Mouse (Mus musculus) kidney, adult 18-20 months (tissue): Measurements from ENCODE around the gene Klk1b4.
"Not testable (repeated sequence)": the region's sequence is repeated elsewhere in the genome, so short reads cannot be mapped to it uniquely, and the experiment has no call there.

Source experiments
- DNase-seq: peaks from one replicate; pipeline ENCODE4 v3.0.0; 2021

The Klk1b4 gene

DNA sequence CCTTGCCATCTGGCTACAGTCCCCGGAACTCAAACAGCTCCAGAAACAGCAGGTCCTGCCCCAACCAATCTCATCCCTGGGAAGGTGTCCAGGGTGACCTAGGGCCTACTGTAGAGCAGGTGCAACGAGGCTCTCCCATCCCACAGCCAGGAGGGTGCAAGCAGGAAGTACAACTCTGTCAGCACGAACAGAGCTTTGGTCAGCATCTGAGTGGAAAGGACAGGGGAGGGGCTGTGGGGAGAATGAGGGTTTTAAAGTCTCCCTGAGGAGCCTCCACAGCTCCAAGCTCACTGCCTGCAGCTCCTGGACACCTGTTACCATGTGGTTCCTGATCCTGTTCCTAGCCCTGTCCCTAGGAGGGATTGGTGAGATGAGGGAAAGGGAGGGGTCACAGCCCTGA lies at the start of gene Klk1b4:
Klk1b4 (plus strand) TSS at position 301 of the 400 bp plus-strand sequence.
- DNase-seq: not testable (repeated sequence)

DNA sequence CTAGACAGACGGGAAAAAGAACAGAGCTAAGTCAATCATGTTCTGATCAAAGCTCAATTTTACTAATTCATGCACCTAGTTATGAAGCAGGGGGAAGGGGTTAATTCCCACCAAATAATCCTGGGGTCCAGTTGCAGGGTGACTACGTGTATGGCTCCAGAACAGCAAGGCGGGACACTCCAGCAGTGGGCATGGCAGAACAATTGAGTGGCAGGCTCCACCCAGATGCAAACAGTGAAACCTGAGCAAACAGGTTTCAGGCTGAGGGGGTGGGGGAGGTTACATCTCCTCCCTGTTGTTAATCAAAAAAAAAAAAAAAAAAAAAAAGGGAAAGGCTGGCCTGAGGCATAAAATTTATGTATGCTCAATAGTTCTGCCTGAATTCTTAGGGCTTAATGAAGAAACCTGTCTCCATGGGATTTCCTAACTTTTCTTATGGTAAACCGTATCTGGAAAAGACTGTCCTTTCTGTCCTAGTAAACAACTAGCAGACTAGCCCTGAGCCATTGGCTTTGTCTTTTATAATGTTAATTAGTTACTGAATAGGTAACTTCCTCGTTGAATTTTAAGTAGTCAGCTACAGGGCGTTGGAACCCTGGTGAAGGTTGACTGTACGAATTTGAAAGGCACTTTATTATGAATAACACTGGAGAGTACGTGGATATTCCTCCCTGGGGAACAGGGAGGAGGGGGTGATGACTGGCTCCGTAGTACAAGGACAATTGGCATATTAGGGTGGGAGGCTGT lies 27.8 kb upstream of the Klk1b4 start:
- no peak for DNase-seq

DNA sequence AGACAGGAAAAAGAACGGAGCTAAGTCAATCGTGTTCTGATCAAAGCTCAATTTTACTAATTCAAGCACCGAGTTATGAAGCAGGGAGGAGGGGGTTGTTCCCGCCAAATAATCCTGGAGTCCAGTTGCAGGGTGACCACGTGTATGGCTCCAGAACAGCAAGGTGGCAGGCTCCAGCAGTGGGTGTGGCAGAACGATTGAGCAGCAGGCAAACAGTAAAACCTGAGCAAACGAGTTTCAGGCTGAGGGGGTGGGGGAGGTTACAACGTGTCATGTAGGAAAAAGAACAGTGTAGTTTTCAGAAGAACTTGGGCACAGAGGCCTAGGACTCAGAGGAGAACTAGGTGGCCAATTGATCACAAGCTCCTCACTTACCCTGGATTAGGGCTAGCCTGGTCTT lies 20.7 kb upstream of the Klk1b4 start:
- DNase-seq: not testable (repeated sequence)

DNA sequence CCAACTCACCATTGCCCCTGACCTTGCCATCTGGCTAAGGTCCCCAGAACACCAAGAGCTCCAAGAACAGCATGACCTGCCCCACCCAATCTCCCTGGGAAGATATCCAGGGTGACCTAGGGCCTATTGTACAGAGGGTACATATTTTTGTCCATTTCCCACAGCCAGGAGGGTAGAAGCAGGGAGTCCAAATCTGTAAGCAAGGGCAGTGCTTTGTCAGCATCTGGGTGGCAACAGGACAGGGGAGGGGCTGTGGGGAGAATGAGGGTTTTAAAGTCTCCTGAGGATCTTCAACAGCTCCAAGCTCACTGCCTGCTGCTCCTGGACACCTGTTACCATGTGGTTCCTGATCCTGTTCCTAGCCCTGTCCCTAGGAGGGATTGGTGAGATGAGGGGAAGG lies 19.3 kb upstream of the Klk1b4 start, which contains the start of gene Klk1b24:
Klk1b24 (plus strand) TSS at position 301 of the 400 bp plus-strand sequence.
- not testable (repeated sequence) for DNase-seq

GRCm38 (mm10) chr7:44193466-44193865 lies 13.8 kb upstream of the Klk1b4 start:
- not testable (repeated sequence) for DNase-seq

DNA sequence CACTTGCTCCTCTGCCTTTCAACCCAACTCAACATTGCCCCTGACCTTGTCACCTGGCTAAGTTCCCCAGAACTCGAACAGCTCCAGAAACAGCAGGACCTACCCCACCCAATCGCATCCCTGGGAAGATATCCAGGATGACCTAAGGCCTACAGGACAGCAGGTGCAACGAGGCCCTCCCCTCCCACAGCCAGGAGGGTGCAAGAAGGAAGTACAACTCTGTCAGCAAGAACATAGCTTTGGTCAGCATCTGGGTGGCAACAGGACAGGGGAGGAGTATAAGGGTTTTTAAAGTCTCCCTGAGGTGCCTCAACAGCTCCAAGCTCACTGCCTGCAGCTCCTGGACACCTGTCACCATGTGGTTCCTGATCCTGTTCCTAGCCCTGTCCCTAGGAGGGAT lies 9.3 kb upstream of the Klk1b4 start, which contains the start of gene Klk1b3:
Klk1b3 (plus strand) TSS at position 301 of the 400 bp plus-strand sequence.
- DNase-seq: no peak

DNA sequence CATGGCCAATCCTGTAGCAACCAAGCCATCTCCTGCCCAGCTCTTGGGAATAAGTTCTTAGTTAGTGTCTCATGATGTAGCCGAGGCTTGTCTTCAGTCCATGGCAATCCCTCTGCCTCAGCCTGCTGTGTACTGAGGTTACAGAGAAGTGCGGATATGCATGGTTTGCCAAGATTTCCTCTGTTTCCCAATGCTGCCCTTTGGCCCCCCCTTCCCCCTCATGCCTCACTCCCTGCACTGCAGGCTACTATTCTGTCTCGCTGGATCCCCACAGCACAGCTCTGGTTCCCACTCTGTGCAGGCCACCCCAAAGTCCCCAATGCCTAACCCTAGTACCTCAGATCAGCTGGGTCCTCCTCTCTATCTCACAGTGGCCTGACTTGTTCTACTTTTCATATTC lies 1.1 kb downstream of the Klk1b4 start:
- DNase-seq: no peak

- DNase-seq: no peak
Measured at GRCm38 (mm10) chr7:44215645-44216044, 8.4 kb downstream of the Klk1b4 start, which contains the start of gene Klk1b5. Gene Klk1b5, plus strand, starts transcription at chr7:44215945.

DNA sequence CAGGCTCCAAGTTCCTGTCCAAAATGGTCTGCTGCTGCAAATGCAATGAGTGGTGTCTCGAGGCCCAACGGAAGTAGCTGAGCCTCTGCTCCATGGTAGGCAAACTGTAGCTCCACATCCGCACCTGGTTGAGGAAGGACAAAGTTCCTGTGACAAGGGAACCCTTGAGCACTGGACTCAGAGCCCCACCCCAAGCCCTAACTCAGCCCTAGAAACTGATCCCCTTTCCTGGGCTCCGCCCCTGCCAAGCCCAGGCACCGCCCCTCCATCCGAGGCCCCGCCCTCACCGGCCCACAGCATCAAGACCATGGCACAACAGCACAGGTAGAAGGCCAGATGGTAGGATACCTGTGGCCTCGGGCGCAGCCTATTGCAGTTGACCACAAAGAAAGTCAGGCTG lies 14.4 kb downstream of the Klk1b4 start:
- DNase-seq: not testable (repeated sequence)

DNA sequence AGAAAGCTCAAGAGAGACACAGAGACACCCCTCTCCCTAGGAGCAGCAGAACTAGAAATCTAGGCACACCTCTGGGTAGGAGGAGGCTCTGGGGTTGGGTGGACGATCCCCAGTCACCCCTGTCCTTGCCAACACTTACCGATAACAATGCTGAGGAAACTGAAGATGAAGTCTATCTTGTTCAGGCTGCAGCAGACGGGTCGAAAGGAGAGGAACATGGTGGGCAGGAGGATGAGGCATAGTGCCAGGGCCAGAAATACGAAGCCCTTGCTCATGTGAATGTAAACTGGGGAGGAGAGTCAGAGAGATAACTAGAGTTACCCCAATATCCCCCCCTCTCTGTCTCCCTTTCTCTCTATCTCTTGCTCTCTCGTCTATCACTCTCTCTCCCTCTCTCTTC lies 15.1 kb downstream of the Klk1b4 start:
- DNase-seq: not testable (repeated sequence)

GRCm38 (mm10) chr7:44225076-44225475 lies 17.8 kb downstream of the Klk1b4 start, which contains the start of gene Klk1:
Gene Klk1, plus strand, starts transcription at chr7:44225360.
- peak; percentile 59 for DNase-seq

DNA sequence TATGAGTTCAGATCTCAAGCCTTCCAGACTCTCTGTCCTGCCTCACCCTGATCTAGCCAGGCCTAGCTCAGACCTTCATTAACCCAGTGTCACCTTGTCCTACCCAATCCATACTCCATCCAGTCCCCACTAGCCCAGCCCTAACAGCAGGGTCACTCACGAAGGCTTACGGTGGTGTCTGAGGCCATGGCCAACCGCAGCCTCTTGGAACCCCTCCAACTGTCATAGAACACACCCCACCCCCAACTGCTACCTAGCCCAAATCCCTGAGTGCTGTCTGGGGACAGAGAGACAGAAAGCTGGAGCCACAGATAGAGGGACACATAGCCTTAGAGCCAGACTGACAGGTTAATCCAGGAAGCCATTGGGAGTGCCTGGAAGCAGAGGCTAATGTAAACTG lies 28.7 kb downstream of the Klk1b4 start, which contains the start of gene Gm36864:
Gm36864 (plus strand) TSS at position 269 of the 400 bp plus-strand sequence.
- no peak for DNase-seq

GRCm38 (mm10) chr7:44239913-44240312 lies 32.7 kb downstream of the Klk1b4 start:
- DNase-seq: no peak

GRCm38 (mm10) chr7:44240712-44241111 lies 33.5 kb downstream of the Klk1b4 start:
- no peak for DNase-seq

- no peak for DNase-seq
Measured at GRCm38 (mm10) chr7:44241163-44241562, 33.9 kb downstream of the Klk1b4 start.

- no peak for DNase-seq
Measured at GRCm38 (mm10) chr7:44244080-44244479, 36.8 kb downstream of the Klk1b4 start.

GRCm38 (mm10) chr7:44246055-44246983 lies 39.1 kb downstream of the Klk1b4 start, which contains the start of the genes 1700028J19Rik and 2410002F23Rik:
Gene 1700028J19Rik, minus strand, starts transcription at chr7:44246695.
Gene 2410002F23Rik, plus strand, starts transcription at chr7:44246722.
- DNase-seq: peak; percentile 95

GRCm38 (mm10) chr7:44246984-44247470 lies 39.8 kb downstream of the Klk1b4 start:
- DNase-seq: no peak

DNA sequence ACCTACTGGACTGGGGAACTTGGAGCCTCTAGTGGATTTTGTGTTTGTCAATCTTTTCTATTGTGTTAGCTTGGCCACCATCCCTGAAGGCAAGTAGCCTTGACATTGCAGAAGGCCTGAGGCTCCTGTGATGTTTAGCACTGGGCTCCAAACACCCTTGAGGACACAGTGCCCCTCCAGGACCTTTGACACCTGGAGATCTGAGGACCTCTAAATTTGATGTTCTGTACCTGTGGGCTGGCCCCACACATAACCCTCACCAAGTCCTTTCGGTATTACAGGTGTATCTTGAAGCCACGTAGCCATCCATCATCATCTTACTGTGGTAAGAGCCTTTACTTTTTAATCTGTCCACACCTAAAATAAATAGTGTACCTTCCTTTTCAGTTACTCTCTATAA lies 40.7 kb downstream of the Klk1b4 start:
- no peak for DNase-seq

- DNase-seq: no peak
Measured at GRCm38 (mm10) chr7:44249248-44249647, 42.0 kb downstream of the Klk1b4 start.

DNA sequence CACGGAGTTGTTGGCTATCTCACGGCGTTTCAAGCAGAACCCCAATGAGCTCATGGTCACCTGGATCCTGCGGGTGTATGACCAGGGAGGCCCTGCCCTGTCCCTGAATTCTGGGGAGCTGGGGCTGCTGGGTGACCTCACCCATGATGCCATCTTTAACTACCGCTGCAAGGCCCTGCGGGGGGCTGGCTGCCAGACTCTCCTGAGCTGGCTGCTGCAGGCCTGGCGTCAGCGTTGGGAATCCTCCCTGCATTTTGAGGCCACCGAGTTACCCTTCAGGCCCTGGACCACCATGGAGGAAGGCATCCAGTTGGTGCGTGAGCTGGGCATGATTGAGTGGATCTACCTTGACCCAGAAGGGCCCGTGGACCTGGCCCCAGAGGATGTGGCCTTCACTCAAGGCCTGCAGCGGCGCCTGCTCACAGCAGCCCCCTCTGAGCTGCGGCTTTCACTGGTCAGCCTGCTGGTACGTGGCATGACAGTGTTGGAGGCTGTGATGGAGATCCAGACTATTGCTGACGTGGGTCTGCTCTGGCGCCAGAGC lies 43.6 kb downstream of the Klk1b4 start:
- not testable (repeated sequence) for DNase-seq

DNA sequence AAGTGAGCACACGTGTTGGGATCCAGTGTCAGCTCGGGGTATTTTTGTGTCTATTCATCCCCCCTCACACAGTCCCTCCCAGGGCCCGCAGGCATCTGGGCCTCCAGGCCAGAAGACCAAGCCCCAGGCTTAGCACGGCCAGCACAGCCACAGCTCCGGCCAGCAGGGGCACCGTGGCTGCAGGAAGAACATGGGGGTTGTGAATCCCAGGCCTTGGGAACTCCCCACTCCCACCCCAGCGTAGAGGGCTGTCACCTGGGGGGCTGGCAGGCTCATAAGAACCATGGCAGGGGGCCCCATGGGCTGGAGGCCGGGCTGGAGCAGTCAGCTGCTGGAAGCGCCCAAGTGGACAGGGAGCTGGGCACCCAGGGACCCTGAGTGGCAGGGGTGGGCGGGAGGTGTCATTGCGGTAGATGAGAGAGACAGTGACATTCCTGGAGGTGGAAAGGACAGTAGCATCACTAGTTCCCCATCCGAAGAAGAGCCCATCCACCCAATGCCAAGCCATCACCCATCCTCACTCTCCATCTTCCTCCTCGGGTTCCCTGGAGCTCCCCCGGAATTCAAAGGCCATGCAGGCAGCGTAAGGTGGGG lies 45.9 kb downstream of the Klk1b4 start:
- no peak for DNase-seq
